Comparison of ENCODE assay signal across 8 mouse cellular contexts in genomic region chr4:130360238-130360590, GRCm38 (mm10). TPM values are rescaled to one million over a fixed set of nuclear protein-coding genes. Genes with fewer than 3 reads are reported as not detected.
DNase-seq lines count a peak whose midpoint lies in the region; ATAC-seq and TF ChIP-seq lines count a peak whose summit lies in the region.

No protein-coding gene starts in this region.

- TF ChIP-seq CTCF in bone marrow, adult 2 months (IDR thresholded peaks at IDR 0.05; ENCODE audit: control insufficient read depth, insufficient read depth, low read length) = no peak

- H3K9ac ChIP-seq in kidney, embryonic 15.5 days = peak overlapping the region; percentile 92
- H3K9ac ChIP-seq in hindbrain, embryonic 12.5 days = peak overlapping the region; percentile 89
- peak overlapping the region; percentile 87 for H3K9ac ChIP-seq in midbrain, embryonic 13.5 days (replicated peaks)

- no peaks in the 10 kb centered on the region for H3K9me3 ChIP-seq in kidney, embryonic 15.5 days (replicated peaks)
- H3K9me3 ChIP-seq in hindbrain, embryonic 12.5 days (replicated peaks) = no peaks in the 10 kb centered on the region
- H3K9me3 ChIP-seq in midbrain, embryonic 13.5 days = 0 out of 2 replicates have a peak, but pooled peaks cover 3% of the 10 kb centered on the region

- H3K36me3 ChIP-seq in kidney, embryonic 15.5 days = peaks cover 37% of the 10 kb centered on the region
- peaks cover 31% of the 10 kb centered on the region for H3K36me3 ChIP-seq in hindbrain, embryonic 12.5 days
- H3K36me3 ChIP-seq in midbrain, embryonic 13.5 days = peaks cover 37% of the 10 kb centered on the region

- no peak for DNase-seq in kidney, postnatal 4 days
- no peak for DNase-seq in thymus, postnatal 0 days (ENCODE audit: low spot score)
- no peak for DNase-seq in kidney, postnatal 25 days
- no peak for DNase-seq in layer of hippocampus, adult 9-11 months

- H3K4me2 ChIP-seq in kidney, embryonic 15.5 days = peak overlapping the region; percentile 71
- peak overlapping the region; percentile 76 for H3K4me2 ChIP-seq in hindbrain, embryonic 12.5 days (replicated peaks)
- peak overlapping the region; percentile 78 for H3K4me2 ChIP-seq in midbrain, embryonic 13.5 days (replicated peaks)

- no peak for TF ChIP-seq POLR2A in bone marrow, adult 2 months (IDR thresholded peaks at IDR 0.05; ENCODE audit: borderline replicate concordance, control insufficient read depth, low read depth, low read length)

- H3K4me3 ChIP-seq in kidney, embryonic 15.5 days (replicated peaks) = peak overlapping the region; percentile 87
- H3K4me3 ChIP-seq in bone marrow, adult 2 months (replicated peaks; ENCODE audit: control insufficient read depth, low read depth, low read length) = peak overlapping the region; percentile 92
- H3K4me3 ChIP-seq in hindbrain, embryonic 12.5 days = peak overlapping the region; percentile 92
- peak overlapping the region; percentile 84 for H3K4me3 ChIP-seq in midbrain, embryonic 13.5 days (replicated peaks)

- H3K27me3 ChIP-seq in kidney, embryonic 15.5 days = no peaks in the 10 kb centered on the region
- no peaks in the 10 kb centered on the region for H3K27me3 ChIP-seq in hindbrain, embryonic 12.5 days
- no peaks in the 10 kb centered on the region for H3K27me3 ChIP-seq in midbrain, embryonic 13.5 days

- H3K27ac ChIP-seq in kidney, embryonic 15.5 days = peak overlapping the region; percentile 81
- peak overlapping the region; percentile 62 for H3K27ac ChIP-seq in bone marrow, adult 2 months (ENCODE audit: control insufficient read depth, insufficient read depth, low read depth, low read length, poor library complexity)
- peak overlapping the region; percentile 82 for H3K27ac ChIP-seq in hindbrain, embryonic 12.5 days
- peak overlapping the region; percentile 67 for H3K27ac ChIP-seq in midbrain, embryonic 13.5 days

- H3K4me1 ChIP-seq in kidney, embryonic 15.5 days = peaks cover 23% of the 10 kb centered on the region
- no peaks in the 10 kb centered on the region; the same call in 1 of the 2 replicates for H3K4me1 ChIP-seq in bone marrow, adult 2 months (ENCODE audit: control insufficient read depth, insufficient read depth, low read length)
- H3K4me1 ChIP-seq in hindbrain, embryonic 12.5 days = peaks cover 21% of the 10 kb centered on the region
- H3K4me1 ChIP-seq in midbrain, embryonic 13.5 days (replicated peaks) = peaks cover 28% of the 10 kb centered on the region

- WGBS in kidney, embryonic 15.5 days = 0% methylated on average over 19 of the region's 19 CpGs
- under 1% methylated on average over 19 of the region's 19 CpGs for WGBS in bone marrow, adult 2 months
- under 1% methylated on average over 19 of the region's 19 CpGs for WGBS in hindbrain, embryonic 12.5 days
- WGBS in midbrain, embryonic 13.5 days = under 1% methylated on average over 19 of the region's 19 CpGs

- no peak for ATAC-seq in kidney, embryonic 15.5 days (replicated peaks; ENCODE audit: low FRiP score)
- ATAC-seq in hindbrain, embryonic 12.5 days (ENCODE audit: low FRiP score) = no peak
- ATAC-seq in midbrain, embryonic 13.5 days = no peak

RNA-seq across cellular contexts. Expression of gene Snrnp40, which starts 0.3 kb away (rescaled TPM):
- polyA plus RNA-seq in kidney, embryonic 15.5 days (2015; fragmentation: Nextera tagmentation; extraction: Ambion mirVana) = 165 and 173 TPM in 2 replicates
- polyA plus RNA-seq in bone marrow, adult 2 months (2011; ENCODE audit: insufficient read depth, insufficient read length, low replicate concordance, missing spikeins) = 28.8 and 35.6 TPM in 2 replicates
- polyA plus RNA-seq in hindbrain, embryonic 12.5 days (2016; fragmentation: Nextera tagmentation; extraction: Ambion mirVana) = 147 and 151 TPM in 2 replicates
- polyA plus RNA-seq in midbrain, embryonic 13.5 days (2015; fragmentation: Nextera tagmentation; extraction: Ambion mirVana) = 138 and 145 TPM in 2 replicates
- polyA plus RNA-seq in thymus, postnatal 0 days (2015; fragmentation: Nextera tagmentation; extraction: Ambion mirVana) = 152 and 156 TPM in 2 replicates

RNA-seq across cellular contexts. Expression of gene Zcchc17, which starts 0.5 kb away (rescaled TPM):
- 65.6 and 75.1 TPM in 2 replicates for polyA plus RNA-seq in kidney, embryonic 15.5 days (2015; fragmentation: Nextera tagmentation; extraction: Ambion mirVana)
- 24.3 and 26.6 TPM in 2 replicates for polyA plus RNA-seq in bone marrow, adult 2 months (2011; ENCODE audit: insufficient read depth, insufficient read length, low replicate concordance, missing spikeins)
- polyA plus RNA-seq in hindbrain, embryonic 12.5 days (2016; fragmentation: Nextera tagmentation; extraction: Ambion mirVana) = 76.2 and 80.5 TPM in 2 replicates
- polyA plus RNA-seq in midbrain, embryonic 13.5 days (2015; fragmentation: Nextera tagmentation; extraction: Ambion mirVana) = 84.6 and 87.4 TPM in 2 replicates
- 96.6 and 104 TPM in 2 replicates for polyA plus RNA-seq in thymus, postnatal 0 days (2015; fragmentation: Nextera tagmentation; extraction: Ambion mirVana)

RNA-seq across cellular contexts. Expression of gene Gm10570, which starts 51.7 kb away (rescaled TPM):
- polyA plus RNA-seq in kidney, embryonic 15.5 days (2015; fragmentation: Nextera tagmentation; extraction: Ambion mirVana) = 0.36 and 0.57 TPM in 2 replicates
- not detected in 2 replicates for polyA plus RNA-seq in bone marrow, adult 2 months (2011; ENCODE audit: insufficient read depth, insufficient read length, low replicate concordance, missing spikeins)
- 0.46 TPM in 1 of 2 replicates, not detected in the other for polyA plus RNA-seq in hindbrain, embryonic 12.5 days (2016; fragmentation: Nextera tagmentation; extraction: Ambion mirVana)
- 0.58 and 0.59 TPM in 2 replicates for polyA plus RNA-seq in midbrain, embryonic 13.5 days (2015; fragmentation: Nextera tagmentation; extraction: Ambion mirVana)
- polyA plus RNA-seq in thymus, postnatal 0 days (2015; fragmentation: Nextera tagmentation; extraction: Ambion mirVana) = not detected in 2 replicates

RNA-seq across cellular contexts. Expression of gene Fabp3, which starts 51.8 kb away (rescaled TPM):
- polyA plus RNA-seq in kidney, embryonic 15.5 days (2015; fragmentation: Nextera tagmentation; extraction: Ambion mirVana) = 70.7 and 81.3 TPM in 2 replicates
- 1.6 and 44.6 TPM in 2 replicates for polyA plus RNA-seq in bone marrow, adult 2 months (2011; ENCODE audit: insufficient read depth, insufficient read length, low replicate concordance, missing spikeins)
- 44.2 and 46.0 TPM in 2 replicates for polyA plus RNA-seq in hindbrain, embryonic 12.5 days (2016; fragmentation: Nextera tagmentation; extraction: Ambion mirVana)
- polyA plus RNA-seq in midbrain, embryonic 13.5 days (2015; fragmentation: Nextera tagmentation; extraction: Ambion mirVana) = 103 and 116 TPM in 2 replicates
- 2.9 and 3.1 TPM in 2 replicates for polyA plus RNA-seq in thymus, postnatal 0 days (2015; fragmentation: Nextera tagmentation; extraction: Ambion mirVana)
